Mouse (Mus musculus) stomach, embryonic 16.5 days (tissue): ENCODE measurements at regions not wholly inside any gene's neighbourhood (a gene's known extent, or its start where the extent isn't known, plus 50 kb on each side); places are given as distances from the start of the nearest gene placed in this dataset.

Experiments used
- ATAC-seq: fragments of 200-750 bp; cut with Nextera tagmentation; 2 replicates; pipeline ENCODE4 v1.8.0; 2017; ENCODE audit warnings: moderate number of reproducible peaks, moderate TSS enrichment; ENCODE audit not compliant: insufficient read depth, low FRiP score
- H3K27ac ChIP-seq: fragments of 300-500 bp; sonication (generic); 2 replicates; pipeline ENCODE4 v1.5.1; 2014; ENCODE audit warnings: low read length
- H3K27me3 ChIP-seq: fragments of 300-500 bp; sonication (generic); 2 replicates; pipeline ENCODE4 v1.6.1; 2014; ENCODE audit warnings: low read length, control low read depth, mixed read lengths; ENCODE audit not compliant: control insufficient read depth, insufficient read depth
- H3K36me3 ChIP-seq: fragments of 300-500 bp; sonication (generic); 2 replicates; pipeline ENCODE4 v1.6.1; 2014; ENCODE audit warnings: low read length; ENCODE audit not compliant: control insufficient read depth, insufficient read depth
- H3K4me1 ChIP-seq: fragments of 300-500 bp; sonication (generic); 2 replicates; pipeline ENCODE4 v1.6.1; 2014; ENCODE audit warnings: low read length, control low read depth, mixed read lengths; ENCODE audit not compliant: control insufficient read depth, insufficient read depth
- H3K4me2 ChIP-seq: fragments of 300-500 bp; sonication (generic); 2 replicates; pipeline ENCODE4 v1.6.1; 2014; ENCODE audit warnings: low read depth, low read length, mixed read lengths
- H3K4me3 ChIP-seq: fragments of 300-500 bp; sonication (generic); replicated peaks from 2 replicates; pipeline ENCODE4 v1.5.1; 2014; ENCODE audit warnings: mild to moderate bottlenecking, low read length
- H3K9ac ChIP-seq: fragments of 300-500 bp; sonication (generic); 2 replicates; pipeline ENCODE4 v1.6.1; 2014; ENCODE audit warnings: low read length
- H3K9me3 ChIP-seq: fragments of 300-500 bp; sonication (generic); replicated peaks from 2 replicates; pipeline ENCODE4 v1.6.1; 2016; ENCODE audit warnings: low read length, control low read depth; ENCODE audit not compliant: control insufficient read depth
- WGBS: fragments of 180-500 bp; shearing (Covaris S2); extraction: QIAGEN DNeasy Blood & Tissue Kit; methylation state at CpG from one replicate; pipeline ENCODE4 v1.1.7; 2014; 5-methylcytosine and 5-hydroxymethylcytosine counted together

- Histone ChIP-seq H3K4me3 (no peak overlapping the region), H3K27ac (no peak overlapping the region), H3K36me3 (no peaks in the 10 kb centered on the region), H3K4me1 (no peaks in the 10 kb centered on the region), H3K27me3 (no peaks in the 10 kb centered on the region), H3K9ac (no peak overlapping the region), H3K9me3 (no peaks in the 10 kb centered on the region), H3K4me2 (no peak overlapping the region)
- 84% methylated on average over 6 of the region's 6 CpGs for WGBS
- ATAC-seq, result no peak
Measured at GRCm38 (mm10) chr12:118486434-118486833, 185.2 kb upstream of the Sp4 start.

- Histone ChIP-seq H3K9ac (no peak overlapping the region), H3K36me3 (no peaks in the 10 kb centered on the region), H3K27ac (no peak overlapping the region), H3K4me3 (no peak overlapping the region), H3K4me2 (no peak overlapping the region), H3K27me3 (no peaks in the 10 kb centered on the region), H3K4me1 (no peaks in the 10 kb centered on the region), H3K9me3 (no peaks in the 10 kb centered on the region)
- no peak for ATAC-seq
- 61% methylated on average over 2 of the region's 2 CpGs for WGBS
Measured at GRCm38 (mm10) chr12:118481347-118481746, 180.1 kb upstream of the Sp4 start.

GRCm38 (mm10) chr12:118474732-118475131, 173.5 kb upstream of the Sp4 start:
- Histone ChIP-seq H3K9me3 (no peaks in the 10 kb centered on the region), H3K4me3 (no peak overlapping the region), H3K4me2 (no peak overlapping the region), H3K27ac (no peak overlapping the region), H3K9ac (no peak overlapping the region), H3K4me1 (no peaks in the 10 kb centered on the region), H3K27me3 (no peaks in the 10 kb centered on the region), H3K36me3 (no peaks in the 10 kb centered on the region)
- 86% methylated on average over 3 of the region's 3 CpGs for WGBS
- no peak for ATAC-seq

GRCm38 (mm10) chr12:118466837-118467236, 165.6 kb upstream of the Sp4 start:
- no peak for ATAC-seq
- Histone ChIP-seq H3K27ac (no peak overlapping the region), H3K36me3 (no peaks in the 10 kb centered on the region), H3K9me3 (0 out of 2 replicates have a peak, but pooled peaks cover 4% of the 10 kb centered on the region), H3K27me3 (no peaks in the 10 kb centered on the region), H3K4me2 (no peak overlapping the region), H3K9ac (no peak overlapping the region), H3K4me1 (no peaks in the 10 kb centered on the region), H3K4me3 (no peak overlapping the region)
- 88% methylated on average over 3 of the region's 3 CpGs for WGBS

GRCm38 (mm10) chr12:118457493-118458408, 156.5 kb upstream of the Sp4 start:
- no peak for ATAC-seq
- Histone ChIP-seq H3K9ac (no peak overlapping the region), H3K36me3 (no peaks in the 10 kb centered on the region), H3K4me1 (peaks cover 3% of the 10 kb centered on the region; the same call in 1 of the 2 replicates), H3K9me3 (no peaks in the 10 kb centered on the region), H3K27ac (no peak overlapping the region), H3K27me3 (peaks cover 21% of the 10 kb centered on the region), H3K4me2 (peak overlapping the region; percentile 47), H3K4me3 (peak overlapping the region; percentile 21)
- 9% methylated on average over 36 of the region's 36 CpGs for WGBS

- WGBS, result 27% methylated on average over 1 of the region's 1 CpGs
- Histone ChIP-seq H3K27me3 (peaks cover 21% of the 10 kb centered on the region), H3K36me3 (no peaks in the 10 kb centered on the region), H3K4me3 (no peak overlapping the region), H3K9ac (no peak overlapping the region), H3K4me1 (peaks cover 3% of the 10 kb centered on the region; the same call in 1 of the 2 replicates), H3K27ac (no peak overlapping the region), H3K9me3 (no peaks in the 10 kb centered on the region), H3K4me2 (no peak overlapping the region)
- ATAC-seq, result no peak
Measured at GRCm38 (mm10) chr12:118455609-118456008, 154.4 kb upstream of the Sp4 start.

GRCm38 (mm10) chr12:118439626-118440025, 138.4 kb upstream of the Sp4 start:
- Histone ChIP-seq H3K4me1 (no peaks in the 10 kb centered on the region), H3K9me3 (no peaks in the 10 kb centered on the region), H3K36me3 (no peaks in the 10 kb centered on the region), H3K9ac (no peak overlapping the region), H3K4me3 (no peak overlapping the region), H3K27me3 (no peaks in the 10 kb centered on the region), H3K4me2 (no peak overlapping the region), H3K27ac (no peak overlapping the region)
- 68% methylated on average over 3 of the region's 3 CpGs for WGBS
- ATAC-seq, result no peak

- H3K4me3 ChIP-seq, result no peak overlapping the region
- H3K4me1 ChIP-seq, result no peaks in the 10 kb centered on the region
- no peak for ATAC-seq
- no peaks in the 10 kb centered on the region for H3K36me3 ChIP-seq
- H3K9ac ChIP-seq, result no peak overlapping the region
- 55% methylated on average over 5 of the region's 5 CpGs for WGBS
- H3K9me3 ChIP-seq, result no peaks in the 10 kb centered on the region
- no peak overlapping the region for H3K27ac ChIP-seq
- no peaks in the 10 kb centered on the region for H3K27me3 ChIP-seq
- no peak overlapping the region for H3K4me2 ChIP-seq
Measured at GRCm38 (mm10) chr12:118438882-118439281, 137.6 kb upstream of the Sp4 start.

- Histone ChIP-seq H3K27ac (no peak overlapping the region), H3K9me3 (no peaks in the 10 kb centered on the region), H3K9ac (no peak overlapping the region), H3K36me3 (no peaks in the 10 kb centered on the region), H3K4me1 (no peaks in the 10 kb centered on the region), H3K4me2 (no peak overlapping the region), H3K27me3 (no peaks in the 10 kb centered on the region), H3K4me3 (no peak overlapping the region)
- no peak for ATAC-seq
- WGBS, result 60% methylated on average over 4 of the region's 4 CpGs
Measured at GRCm38 (mm10) chr12:118432703-118433102, 131.5 kb upstream of the Sp4 start.
